Mouse (Mus musculus): ENCODE data around the gene Tm7sf2. TPM values are rescaled to one million over a fixed set of nuclear protein-coding genes. Genes with fewer than 3 reads are reported as not detected.
"Not testable (repeated sequence)": the region's sequence is repeated elsewhere in the genome, so short reads cannot be mapped to it uniquely, and the experiment has no call there.

Gene Tm7sf2
- total RNA-seq, 2 experiments from 2014 or later: 69.0 to 71.2 TPM

GRCm38 (mm10) chr19:6046294-6047153, 21.6 kb downstream of the Tm7sf2 start, which contains the start of gene Syvn1:
Syvn1 (plus strand) TSS chr19:6046576.
- intact Hi-C loops (cut with DNase I): loop anchor here (10.0 kb wide), 1 partner anchor 82 kb away; the partner anchor contains the start of gene Pola2
- DNase-seq: peak; percentile 91

DNA sequence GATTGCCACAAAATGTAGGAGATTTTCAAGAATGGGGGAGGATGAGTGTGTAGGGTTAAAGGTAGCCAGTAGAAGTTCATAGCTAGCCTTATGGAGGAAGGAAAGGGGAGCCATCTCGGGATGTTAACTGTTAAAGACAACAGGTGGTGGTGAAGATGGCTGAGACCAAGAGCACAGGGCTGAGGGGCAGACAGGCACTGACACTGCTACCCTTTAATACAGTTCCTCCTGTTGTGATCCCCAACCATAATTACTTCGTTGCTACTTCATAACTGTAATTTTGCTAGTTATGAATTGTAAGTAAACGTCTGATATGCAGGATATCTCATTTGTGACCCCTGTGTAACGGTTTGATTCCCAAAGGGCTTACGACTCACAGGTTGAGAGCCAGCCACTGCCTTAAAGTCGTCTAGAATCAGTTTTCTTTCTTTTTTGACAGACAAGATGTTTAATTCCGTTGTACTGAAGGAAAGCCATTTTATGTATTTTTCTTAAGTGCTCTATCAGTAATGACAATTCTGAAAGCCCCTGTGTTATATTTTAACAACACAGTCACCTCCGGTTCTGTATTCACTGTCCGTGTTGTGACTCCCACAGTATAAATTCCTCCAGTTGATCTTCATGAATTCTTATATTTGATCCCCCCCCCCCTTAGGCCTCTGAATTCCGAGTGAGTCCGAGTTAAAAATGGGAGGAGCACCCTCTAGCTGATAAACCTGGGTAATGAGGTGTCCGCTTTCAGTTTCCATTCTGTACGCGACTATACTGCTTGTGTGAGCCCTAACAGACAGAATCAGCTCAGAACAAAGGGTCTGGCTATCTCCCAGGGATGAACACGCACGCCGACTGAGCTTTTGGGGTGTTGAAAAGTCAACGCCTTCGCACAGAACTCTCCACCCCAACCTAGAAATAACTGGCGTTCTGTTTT, 22.5 kb downstream of the Tm7sf2 start:
- intact Hi-C loops (cut with DNase I): loop anchor here (10.0 kb wide), 1 partner anchor 81 kb away; the partner anchor contains the start of gene Pola2
- DNase-seq: no peak

- intact Hi-C loops (cut with DNase I): loop anchor here (10.0 kb wide), 1 partner anchor 79 kb away; the partner anchor contains the start of gene Pola2
Measured at GRCm38 (mm10) chr19:6044102-6044501, 24.1 kb downstream of the Tm7sf2 start.

DNA sequence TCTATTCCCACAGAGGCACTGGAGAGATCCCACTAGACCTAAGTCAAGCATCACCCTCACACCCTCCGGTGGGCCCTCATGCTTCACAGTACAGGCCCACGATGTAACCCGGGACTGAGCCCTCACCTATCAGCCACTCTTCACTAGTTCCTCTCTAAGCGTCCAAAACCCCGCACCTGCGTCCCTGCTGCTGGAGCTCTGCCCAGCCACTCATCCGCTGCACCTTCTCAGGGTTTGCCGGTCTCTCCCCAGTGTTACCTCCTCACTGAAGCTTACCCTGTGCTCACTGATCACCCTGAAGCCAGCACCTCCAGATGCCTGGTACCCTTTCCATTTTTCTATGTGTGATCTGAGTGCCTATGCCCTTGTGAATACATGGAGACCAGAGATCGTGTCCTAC, 25.9 kb downstream of the Tm7sf2 start:
- DNase-seq: no peak
- intact Hi-C loops (cut with DNase I): loop anchor here (10.0 kb wide), 1 partner anchor 77 kb away; the partner anchor contains the start of gene Pola2

More at GRCm38 (mm10) chr19:6044102-6044501, 24.1 kb downstream of the Tm7sf2 start:
- DNase-seq: not testable (repeated sequence)

DNA sequence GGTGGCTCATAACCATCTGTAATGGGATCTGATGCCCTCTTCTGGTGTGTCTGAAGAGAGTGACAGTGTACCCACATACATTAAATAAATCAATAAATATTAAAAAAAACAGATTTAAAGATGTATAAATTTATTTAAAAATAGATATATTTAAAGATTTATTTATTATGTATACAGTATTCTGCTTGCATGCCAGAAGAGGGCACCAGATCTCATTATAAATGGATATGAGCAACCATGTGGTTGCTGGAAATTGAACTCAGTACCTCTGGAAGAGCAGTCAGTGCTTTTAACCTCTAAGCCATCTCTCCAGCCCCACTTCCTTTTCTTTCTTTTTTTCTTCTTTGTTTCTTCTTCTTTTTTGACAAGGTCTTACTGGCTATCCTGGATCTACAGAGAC, 28.2 kb downstream of the Tm7sf2 start:
- intact Hi-C loops (cut with DNase I): loop anchor here (10.0 kb wide), 1 partner anchor 75 kb away; the partner anchor contains the start of gene Pola2
- no peak for DNase-seq

- intact Hi-C loops (cut with DNase I): no loop called here
Measured at GRCm38 (mm10) chr19:6038326-6038725, 29.8 kb downstream of the Tm7sf2 start.

GRCm38 (mm10) chr19:6037695-6038094, 30.5 kb downstream of the Tm7sf2 start:
- intact Hi-C loops (cut with DNase I): no loop called here
- no peak for DNase-seq

More at GRCm38 (mm10) chr19:6038326-6038725, 29.8 kb downstream of the Tm7sf2 start:
- DNase-seq: no peak

DNA sequence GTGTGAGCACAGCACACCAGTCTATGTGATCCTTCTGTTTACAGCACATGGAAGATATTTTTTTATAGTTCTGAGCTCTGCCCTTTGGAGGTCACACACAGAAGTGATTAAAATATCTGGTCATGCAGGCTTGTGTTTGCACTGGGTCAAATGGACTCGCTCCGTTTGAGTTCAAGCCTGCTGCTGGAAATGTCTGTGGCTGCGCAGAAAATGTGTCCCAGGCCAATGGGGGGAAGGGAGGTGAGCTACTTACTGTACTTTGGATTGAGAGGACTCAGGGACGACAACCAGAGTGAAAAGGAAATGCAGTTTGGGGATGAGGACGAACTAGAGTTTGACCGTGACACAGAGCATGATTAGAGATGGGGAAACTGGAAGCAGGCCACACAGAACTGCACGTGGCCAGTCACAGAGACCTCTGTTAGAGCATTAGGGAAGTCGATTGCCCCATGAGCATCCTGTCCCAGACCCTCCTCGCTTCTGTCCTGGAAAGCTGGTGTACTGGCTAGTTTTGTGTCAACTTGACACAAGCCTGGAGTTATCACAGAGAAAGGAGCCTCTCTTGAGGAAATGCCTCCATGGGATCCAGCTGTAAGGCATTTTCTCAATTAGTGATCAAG, 32.1 kb downstream of the Tm7sf2 start:
- intact Hi-C loops (cut with DNase I): no loop called here
- DNase-seq: no peak

GRCm38 (mm10) chr19:6030520-6031280, 37.5 kb downstream of the Tm7sf2 start:
- intact Hi-C loops (cut with DNase I): no loop called here
- DNase-seq: no peak

- intact Hi-C loops (cut with DNase I): no loop called here
- DNase-seq: no peak
Measured at GRCm38 (mm10) chr19:6029426-6029825, 38.7 kb downstream of the Tm7sf2 start.

DNA sequence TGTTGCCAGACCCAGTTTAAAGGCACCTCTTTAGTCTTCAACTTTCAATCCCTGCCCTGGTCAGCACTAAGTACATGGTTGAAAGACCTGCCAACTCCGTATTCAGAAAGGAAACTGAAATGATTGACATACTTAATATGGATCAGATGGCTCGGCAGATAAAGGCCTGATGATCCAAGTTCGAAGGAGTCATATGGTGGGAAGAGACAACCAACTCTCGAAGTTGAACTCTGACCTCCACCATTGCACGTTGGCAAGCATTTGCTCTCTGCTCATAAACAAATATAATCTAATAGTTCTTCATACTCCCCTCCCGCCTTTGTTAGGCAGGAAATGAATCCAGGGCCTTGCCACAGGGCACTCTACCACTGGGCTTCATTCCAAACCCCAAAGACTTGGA, 39.2 kb downstream of the Tm7sf2 start:
- intact Hi-C loops (cut with DNase I): no loop called here

GRCm38 (mm10) chr19:6023930-6024329, 44.2 kb downstream of the Tm7sf2 start:
- intact Hi-C loops (cut with DNase I): no loop called here
- DNase-seq: no peak

More for the DNA sequence above, 39.2 kb downstream of the Tm7sf2 start:
- no peak for DNase-seq

- no peak for DNase-seq
- intact Hi-C loops (cut with DNase I): no loop called here
Measured at GRCm38 (mm10) chr19:6023059-6023458, 45.1 kb downstream of the Tm7sf2 start.

DNA sequence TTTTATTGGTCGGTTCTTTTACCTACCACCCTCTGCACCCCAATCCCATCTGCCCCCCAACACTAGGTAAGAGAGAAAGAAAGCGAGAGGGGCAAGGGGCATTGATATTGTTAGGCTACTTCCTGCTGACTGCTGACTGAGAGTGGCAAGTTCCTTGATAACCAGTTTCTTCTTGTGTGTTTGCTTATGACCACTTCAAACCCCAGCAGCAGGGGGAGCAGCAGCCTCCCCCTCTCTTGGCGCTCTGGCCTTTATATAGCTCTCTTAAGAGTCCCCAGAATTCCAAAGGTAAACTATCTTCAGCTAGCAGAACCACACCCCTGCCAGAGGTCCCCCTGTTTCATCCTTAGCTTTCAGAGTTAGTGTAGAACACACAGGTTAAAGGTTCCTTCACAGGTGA, 47.9 kb downstream of the Tm7sf2 start:
- no peak for DNase-seq
- intact Hi-C loops (cut with DNase I): no loop called here

- DNase-seq: peak; percentile 88
- intact Hi-C loops (cut with DNase I): loop anchor here (5.0 kb wide), 1 partner anchor 41 kb away; no protein-coding TSS in a partner anchor
Measured at GRCm38 (mm10) chr19:6018142-6019089, 49.8 kb downstream of the Tm7sf2 start.

DNA sequence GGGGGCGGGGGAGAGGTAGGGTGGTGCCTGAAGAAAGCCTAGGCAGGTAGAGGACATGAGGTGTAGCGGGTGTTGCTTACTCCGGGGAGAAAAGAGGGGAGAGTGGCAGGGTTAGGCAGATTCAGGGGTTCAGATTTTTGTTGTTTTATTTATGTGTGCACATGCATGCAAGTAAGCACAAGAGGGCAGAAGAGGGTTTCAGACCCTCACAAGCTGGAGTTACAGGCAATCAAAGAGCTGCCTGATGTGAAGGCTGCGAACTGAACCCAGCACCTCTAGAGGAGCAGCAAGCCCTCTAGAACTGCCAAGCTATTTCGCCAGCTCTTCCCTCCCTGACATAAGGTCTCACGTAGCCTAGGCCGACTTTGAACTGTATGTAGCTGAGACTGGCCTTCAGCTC, 51.6 kb downstream of the Tm7sf2 start:
- no peak for DNase-seq
- intact Hi-C loops (cut with DNase I): loop anchor here (5.0 kb wide), 1 partner anchor 39 kb away; no protein-coding TSS in a partner anchor

GRCm38 (mm10) chr19:6015511-6016315, 52.5 kb downstream of the Tm7sf2 start, which contains the start of gene Capn1:
Capn1 (minus strand) TSS chr19:6015897.
- DNase-seq: peak; percentile 75

More at GRCm38 (mm10) chr19:6015511-6016315, 52.5 kb downstream of the Tm7sf2 start, which contains the start of gene Capn1:
- intact Hi-C loops (cut with DNase I): loop anchor here (5.0 kb wide), 1 partner anchor 38 kb away; no protein-coding TSS in a partner anchor
